ENCODE assay signal across 19 mouse cellular contexts in genomic region chr3:123112781-123113180, GRCm38 (mm10).
A peak's percentile ranks its signal among the peaks of the same experiment; 100 is the strongest.
DNase-seq lines count a peak whose midpoint lies in the region; ATAC-seq and TF ChIP-seq lines count a peak whose summit lies in the region.
"Had no signal": no experiment of that assay in that cellular context is flagged by ENCODE, and none has a peak within 500 bp of the region (broad histone marks: within the 10 kb centered on the region; RNA-seq: fewer than 3 reads in every experiment).

No protein-coding gene starts in this region.

- no peaks in the 10 kb centered on the region for H3K9me3 ChIP-seq in heart, embryonic 16.5 days (replicated peaks; ENCODE audit: control insufficient read depth, low read length)
- H3K9me3 ChIP-seq in E14TG2a.4 (ENCODE audit: low read length) = no peaks in the 10 kb centered on the region
- no peaks in the 10 kb centered on the region for H3K9me3 ChIP-seq in ES-E14 (ENCODE audit: control insufficient read depth, insufficient read depth, low read depth, low read length)
- H3K9me3 ChIP-seq: kidney, embryonic 15.5 days had no signal

- peak; percentile 88 for DNase-seq in heart, adult 11 months
- no peak for DNase-seq in heart, adult 2 months
- no peak for DNase-seq in heart, adult 18-20 months
- DNase-seq in ES-E14 (ENCODE audit: low read depth, low spot score) = no peak
- DNase-seq in lung, postnatal 10 days = no peak
- DNase-seq: adrenal gland, postnatal 10 days; cerebellum, adult 11-12 months; cerebellum, adult 9-10 months; cerebellum, postnatal 36 days; gastrocnemius, postnatal 25 days; heart, postnatal 14 days; kidney, adult 2 months had no signal

- H3K27ac ChIP-seq in heart, adult 2 months = no peak overlapping the region; the same call in none of the 2 replicates
- H3K27ac ChIP-seq in heart, embryonic 16.5 days (ENCODE audit: low read length) = no peak overlapping the region; the same call in 1 of the 2 replicates
- H3K27ac ChIP-seq in ES-E14 (ENCODE audit: insufficient read depth, low read depth, low read length, poor library complexity, severe bottlenecking) = no peak overlapping the region
- H3K27ac ChIP-seq: hindbrain, embryonic 10.5 days; hindbrain, embryonic 14.5 days; kidney, embryonic 15.5 days had no signal

- intact Hi-C loops in heart, adult 2 months (cut with DNase I) = no loop called here

- TF ChIP-seq EP300 in heart, adult 2 months (IDR thresholded peaks at IDR 0.05; ENCODE audit: insufficient read depth, low read depth, low read length) = no peak

- TF ChIP-seq POLR2A in heart, adult 2 months (IDR thresholded peaks at IDR 0.05; ENCODE audit: insufficient read depth, low read depth, low read length) = no peak

- H3K4me2 ChIP-seq in heart, embryonic 16.5 days (ENCODE audit: low read depth, low read length) = peak overlapping the region; percentile 27; the same call in 1 of the 2 replicates
- H3K4me2 ChIP-seq: hindbrain, embryonic 14.5 days; kidney, embryonic 15.5 days had no signal

- no peaks in the 10 kb centered on the region for H3K27me3 ChIP-seq in heart, adult 2 months (ENCODE audit: control insufficient read depth, insufficient read depth, low read length)
- H3K27me3 ChIP-seq in heart, embryonic 16.5 days (ENCODE audit: control insufficient read depth, insufficient read depth, low read length) = no peaks in the 10 kb centered on the region
- H3K27me3 ChIP-seq in E14TG2a.4 (ENCODE audit: insufficient read depth, low read length) = peaks cover 39% of the 10 kb centered on the region
- H3K27me3 ChIP-seq: kidney, embryonic 15.5 days had no signal

- no peak for TF ChIP-seq CTCF in heart, adult 2 months (IDR thresholded peaks at IDR 0.05)
- no peak for TF ChIP-seq CTCF in E14TG2a.4 (conservative IDR thresholded peaks at IDR 0.05; ENCODE audit: low read length)

- H3K4me1 ChIP-seq in heart, adult 2 months (ENCODE audit: control insufficient read depth, insufficient read depth, low read length) = peaks cover 7% of the 10 kb centered on the region
- peaks cover 30% of the 10 kb centered on the region for H3K4me1 ChIP-seq in heart, embryonic 16.5 days (ENCODE audit: control insufficient read depth, insufficient read depth, low read length)
- peaks cover 39% of the 10 kb centered on the region for H3K4me1 ChIP-seq in E14TG2a.4 (replicated peaks; ENCODE audit: low read depth, low read length)
- H3K4me1 ChIP-seq in ES-E14 (ENCODE audit: control insufficient read depth in 2 of 2, insufficient read depth in 2 of 2, low read length in 2 of 2, poor library complexity in 1 of 2) = peaks cover 3 to 7% of the 10 kb centered on the region in 2 experiments; a peak in 2 of 4 replicates

- WGBS in heart, adult 2 months = 81% methylated on average over 11 of the region's 11 CpGs
- 78% methylated on average over 11 of the region's 11 CpGs for WGBS in heart, embryonic 16.5 days

- ATAC-seq in heart, embryonic 16.5 days (replicated peaks; ENCODE audit: extremely low read depth, insufficient read depth, low FRiP score) = no peak
- ATAC-seq: forebrain, embryonic 16.5 days; intestine, embryonic 16.5 days had no signal

- in situ Hi-C loops in ES-E14 (cut with MboI; ENCODE audit: low sequenced_read_pairs in 2 of 2, unreplicated experiment in 2 of 2) = no loop called here

- no peak overlapping the region for H3K9ac ChIP-seq in heart, adult 2 months (ENCODE audit: low read depth, low read length)
- H3K9ac ChIP-seq in heart, embryonic 16.5 days (ENCODE audit: low read length) = no peak overlapping the region
- no peak overlapping the region for H3K9ac ChIP-seq in ES-E14 (ENCODE audit: insufficient read depth, low read depth, low read length, poor library complexity, severe bottlenecking)
- H3K9ac ChIP-seq: hindbrain, embryonic 14.5 days; kidney, embryonic 15.5 days had no signal

- H3K4me3 ChIP-seq in heart, adult 2 months = no peak overlapping the region
- no peak overlapping the region for H3K4me3 ChIP-seq in heart, embryonic 16.5 days (ENCODE audit: low read length)
- H3K4me3 ChIP-seq in E14TG2a.4 (replicated peaks; ENCODE audit: low read length) = peak overlapping the region; percentile 68
- peak overlapping the region; percentile 11 to 49; a peak in 3 of 4 replicates for H3K4me3 ChIP-seq in ES-E14 (ENCODE audit: insufficient read depth in 1 of 2, low read depth in 1 of 2, low read length in 2 of 2, poor library complexity in 1 of 2, severe bottlenecking in 1 of 2)
- H3K4me3 ChIP-seq: hindbrain, embryonic 10.5 days; kidney, embryonic 15.5 days had no signal

- peaks cover 23% of the 10 kb centered on the region for H3K36me3 ChIP-seq in heart, adult 2 months (ENCODE audit: control insufficient read depth, insufficient read depth, low read length)
- H3K36me3 ChIP-seq in heart, embryonic 16.5 days (ENCODE audit: control insufficient read depth, insufficient read depth) = peaks cover 23% of the 10 kb centered on the region
- no peaks in the 10 kb centered on the region for H3K36me3 ChIP-seq in E14TG2a.4 (ENCODE audit: insufficient read depth, low read length)
- H3K36me3 ChIP-seq in ES-E14 (ENCODE audit: control insufficient read depth, insufficient read depth, low read length, poor library complexity, severe bottlenecking) = no peaks in the 10 kb centered on the region
- H3K36me3 ChIP-seq: hindbrain, embryonic 10.5 days had no signal

- no peaks in the 10 kb centered on the region for H3K79me2 ChIP-seq in heart, adult 2 months (replicated peaks; ENCODE audit: control insufficient read depth, insufficient read depth, low read length)

TF ChIP-seq in ES-E14, 5 proteins besides CTCF, POLR2A, EP300 and RAD21:
- TF ChIP-seq ZNF384 (IDR thresholded peaks at IDR 0.05; ENCODE audit: low read depth, low read length) (no peak), MAFK (IDR thresholded peaks at IDR 0.05; ENCODE audit: insufficient read depth, low read depth, low read length) (no peak), CHD2 (IDR thresholded peaks at IDR 0.05; ENCODE audit: low read depth, low read length) (no peak)

Comparison
In these comparisons a context has a peak if more than half of its experiments do, and no peak if none do; other contexts are left out.
1. H3K4me3 ChIP-seq: peak in E14TG2a.4 (single experiment) and ES-E14 (2 of 2); none in heart, adult 2 months (single experiment) and heart, embryonic 16.5 days (single experiment).